Mouse (Mus musculus) CD4-positive naive resting alpha-beta T cell, adult 57 days (primary cell): ENCODE data around the gene Iqcf4. TPM values are rescaled to one million over a fixed set of nuclear protein-coding genes. Genes with fewer than 3 reads are reported as not detected.

ENCODE experiments used
- total RNA-seq: library from RNA; stranded (reverse); gene quantifications from one replicate; pipeline ENCODE4 v1.2.4, GENCODE M21; 2023

The Iqcf4 gene
- total RNA-seq = not detected

GRCm38 (mm10) chr9:106570896-106571295 is at the start of gene Iqcf4:
Iqcf4 (minus strand) TSS chr9:106570996.

DNA sequence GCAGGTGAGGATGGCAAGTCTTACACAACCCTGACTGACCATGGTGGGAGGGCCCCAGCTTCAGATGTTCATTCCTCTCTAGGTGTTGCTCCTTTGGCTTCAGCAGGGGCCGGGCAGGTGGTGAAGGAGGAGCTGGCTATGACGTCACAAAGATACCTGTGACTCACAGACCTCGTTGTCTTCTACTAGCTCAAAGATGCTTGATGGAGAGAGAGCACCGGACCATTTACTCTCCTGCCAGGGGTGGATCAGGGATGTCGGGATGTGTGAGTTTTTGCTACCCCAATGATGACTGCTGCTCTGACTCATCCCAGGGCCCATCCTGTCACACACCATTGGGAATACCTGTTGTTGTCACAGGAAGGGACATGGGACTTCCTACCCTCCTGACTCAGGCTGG is 9.3 kb downstream of the Iqcf4 start, which contains the start of gene Iqcf3:
Gene Iqcf3 (minus strand): TSS at position 101 of the 400 bp plus-strand sequence.

Other genes with a start within 250 kb of the Iqcf4 start
- 39.1 TPM for gene Dusp7, start 202.4 kb downstream of the Iqcf4 start, total RNA-seq
- gene Rpl29, start 141.5 kb downstream of the Iqcf4 start, total RNA-seq = 901 TPM
- 14.5 TPM for gene Acy1, start 132.7 kb downstream of the Iqcf4 start, total RNA-seq
- 4.7 TPM for gene Abhd14b, start 123.5 kb downstream of the Iqcf4 start, total RNA-seq
- 10.3 TPM for gene Abhd14a, start 123.3 kb downstream of the Iqcf4 start, total RNA-seq
- gene Pcbp4, start 117.7 kb downstream of the Iqcf4 start, total RNA-seq = 7.9 TPM
- 0.30 TPM for gene Gpr62, start 105.1 kb downstream of the Iqcf4 start, total RNA-seq
- 89.6 TPM for gene Rrp9, start 95.0 kb downstream of the Iqcf4 start, total RNA-seq
- 45.1 TPM for gene Parp3, start 94.0 kb downstream of the Iqcf4 start, total RNA-seq
- not detected for gene Iqcf1, start 71.0 kb downstream of the Iqcf4 start, total RNA-seq
- not detected for gene Iqcf5, start 56.4 kb downstream of the Iqcf4 start, total RNA-seq
- not detected for gene Iqcf3, start 9.4 kb downstream of the Iqcf4 start, total RNA-seq
- not detected for gene Iqcf6, start 55.6 kb upstream of the Iqcf4 start, total RNA-seq
- 0.53 TPM for gene Grm2, start 85.1 kb upstream of the Iqcf4 start, total RNA-seq
- 73.4 TPM for gene Tex264, start 114.9 kb upstream of the Iqcf4 start, total RNA-seq
- gene Rad54l2, start 218.2 kb upstream of the Iqcf4 start, total RNA-seq = 34.2 TPM